Mouse (Mus musculus) limb, embryonic 14.5 days (tissue): ENCODE results near the gene Zfp697. TPM values are rescaled to one million over a fixed set of nuclear protein-coding genes. Genes with fewer than 3 reads are reported as not detected.
"Not testable (repeated sequence)": the region's sequence is repeated elsewhere in the genome, so short reads cannot be mapped to it uniquely, and the experiment has no call there.

ENCODE experiments used
- ATAC-seq: fragments of 200-750 bp; cut with Nextera tagmentation; 2 replicates; pipeline ENCODE4 v1.8.0; 2017; ENCODE audit warnings: low read depth, moderate number of reproducible peaks, moderate TSS enrichment; ENCODE audit not compliant: low FRiP score
- DNase-seq: peaks from one replicate; pipeline ENCODE4 v3.0.0-alpha.2; 2015; ENCODE audit warnings: low spot score
- H3K27ac ChIP-seq: fragments of 300-500 bp; sonication (generic); replicated peaks from 2 replicates; pipeline ENCODE4 v1.5.1; 2014; ENCODE audit warnings: low read depth, mild to moderate bottlenecking, low read length, moderate library complexity, mixed read lengths
- H3K27me3 ChIP-seq: fragments of 300-500 bp; sonication (generic); 2 replicates; pipeline ENCODE4 v1.6.1; 2014; ENCODE audit warnings: low read length, mixed read lengths; ENCODE audit not compliant: control insufficient read depth, insufficient read depth
- H3K36me3 ChIP-seq: fragments of 300-500 bp; sonication (generic); 2 replicates; pipeline ENCODE4 v1.6.1; 2014; ENCODE audit warnings: mild to moderate bottlenecking, low read length, moderate library complexity, mixed read lengths; ENCODE audit not compliant: control insufficient read depth, insufficient read depth
- H3K4me1 ChIP-seq: fragments of 300-500 bp; sonication (generic); 2 replicates; pipeline ENCODE4 v1.6.1; 2014; ENCODE audit warnings: antibody characterized with exemption, low read length, mixed read lengths; ENCODE audit not compliant: control insufficient read depth, insufficient read depth
- H3K4me2 ChIP-seq: fragments of 300-500 bp; sonication (generic); replicated peaks from 2 replicates; pipeline ENCODE4 v1.6.1; 2014; ENCODE audit warnings: low read depth, mild to moderate bottlenecking, low read length, moderate library complexity; ENCODE audit not compliant: severe bottlenecking
- H3K4me3 ChIP-seq: fragments of 300-500 bp; sonication (generic); replicated peaks from 2 replicates; pipeline ENCODE4 v1.5.1; 2014; ENCODE audit warnings: low read length
- H3K9ac ChIP-seq: fragments of 300-500 bp; sonication (generic); 2 replicates; pipeline ENCODE4 v1.6.1; 2014; ENCODE audit warnings: mild to moderate bottlenecking, low read depth, low read length, moderate library complexity; ENCODE audit not compliant: severe bottlenecking
- H3K9me3 ChIP-seq: fragments of 300-500 bp; sonication (generic); 2 replicates; pipeline ENCODE4 v1.6.1; 2016; ENCODE audit warnings: low read length; ENCODE audit not compliant: control insufficient read depth
- POLR2A ChIP-seq: fragments of 200-500 bp; IDR thresholded peaks from 2 replicates; pipeline ENCODE4 v1.8.0; 2012; ENCODE audit warnings: inconsistent platforms, mild to moderate bottlenecking, moderate library complexity, borderline replicate concordance; ENCODE audit not compliant: insufficient read depth, insufficient read length; ENCODE audit errors: extremely low read depth
- whole genome bisulfite sequencing: fragments of 180-500 bp; shearing (Covaris S2); extraction: QIAGEN DNeasy Blood & Tissue Kit; methylation state at CpG from one replicate; pipeline ENCODE4 v1.1.7; 2014; 5-methylcytosine and 5-hydroxymethylcytosine counted together
- polyA plus RNA-seq, 2 experiments: library from polyadenylated mRNA; depleted of rRNA in 1 of 2; stranded (reverse) in 1 of 2; unstranded in 1 of 2; fragments of >200 nt; fragmentation: Nextera tagmentation in 1 of 2; extraction: Ambion mirVana in 1 of 2; gene quantifications; 2 replicates each; pipeline versions ENCODE4 v1.2.1 to v1.2.3; 2012 to 2014

The Zfp697 gene
- polyA plus RNA-seq, 2 experiments, result 6.4 to 8.6 TPM

GRCm38 (mm10) chr3:98613963-98614362 lies 231.7 kb downstream of the Zfp697 start:
- Histone ChIP-seq H3K9ac (no peak overlapping the region), H3K9me3 (no peaks in the 10 kb centered on the region), H3K27me3 (no peaks in the 10 kb centered on the region), H3K36me3 (no peaks in the 10 kb centered on the region), H3K4me2 (no peak overlapping the region), H3K4me1 (no peaks in the 10 kb centered on the region), H3K27ac (no peak overlapping the region), H3K4me3 (no peak overlapping the region)
- DNase-seq, result no peak
- no peak for ATAC-seq
- no peak for TF ChIP-seq POLR2A

GRCm38 (mm10) chr3:98614406-98614927 lies 232.2 kb downstream of the Zfp697 start:
- H3K9ac ChIP-seq, H3K27ac ChIP-seq, H3K27me3 ChIP-seq, ATAC-seq, H3K4me2 ChIP-seq, H3K36me3 ChIP-seq, H3K4me3 ChIP-seq, H3K4me1 ChIP-seq, DNase-seq, H3K9me3 ChIP-seq: not testable (repeated sequence)
- 64% methylated on average over 2 of the region's 2 CpGs for WGBS

GRCm38 (mm10) chr3:98616244-98616643 lies 234.0 kb downstream of the Zfp697 start:
- not testable (repeated sequence) for H3K27me3 ChIP-seq, H3K27ac ChIP-seq, DNase-seq, H3K4me3 ChIP-seq, H3K4me2 ChIP-seq, ATAC-seq, H3K9me3 ChIP-seq, H3K9ac ChIP-seq, H3K36me3 ChIP-seq, H3K4me1 ChIP-seq
- 27% methylated on average over 2 of the region's 2 CpGs for whole genome bisulfite sequencing

GRCm38 (mm10) chr3:98616786-98617185 lies 234.5 kb downstream of the Zfp697 start:
- not testable (repeated sequence) for H3K4me3 ChIP-seq, H3K4me1 ChIP-seq, H3K9me3 ChIP-seq, H3K4me2 ChIP-seq, ATAC-seq, DNase-seq, H3K27ac ChIP-seq, H3K9ac ChIP-seq, H3K36me3 ChIP-seq, H3K27me3 ChIP-seq
- 64% methylated on average over 1 of the region's 1 CpGs for WGBS

GRCm38 (mm10) chr3:98629633-98630032 lies 247.4 kb downstream of the Zfp697 start:
- no peak for TF ChIP-seq POLR2A
- WGBS, result 83% methylated on average over 3 of the region's 3 CpGs

GRCm38 (mm10) chr3:98630152-98630551 lies 247.9 kb downstream of the Zfp697 start, which contains the start of gene Hsd3b5:
Hsd3b5 (minus strand) TSS chr3:98630252.
- no peak within 1 kb of the TSS for H3K9ac ChIP-seq
- H3K9me3 ChIP-seq, result no peaks in the 10 kb centered on the region
- no peak for TF ChIP-seq POLR2A
- no peak within 1 kb of the TSS for H3K4me2 ChIP-seq
- ATAC-seq (no peak), DNase-seq (no peak)
- H3K4me1 ChIP-seq, result no peaks in the 10 kb centered on the region
- H3K27me3 ChIP-seq, result no peaks in the 10 kb centered on the region
- H3K4me3 ChIP-seq, result no peak within 1 kb of the TSS
- H3K27ac ChIP-seq, result no peak within 1 kb of the TSS
- no peaks in the 10 kb centered on the region for H3K36me3 ChIP-seq

More at GRCm38 (mm10) chr3:98629633-98630032, 247.4 kb downstream of the Zfp697 start:
- Histone ChIP-seq H3K9me3 (no peaks in the 10 kb centered on the region), H3K27ac (no peak overlapping the region), H3K4me1 (no peaks in the 10 kb centered on the region), H3K27me3 (no peaks in the 10 kb centered on the region), H3K36me3 (no peaks in the 10 kb centered on the region), H3K9ac (no peak overlapping the region), H3K4me3 (no peak overlapping the region), H3K4me2 (no peak overlapping the region)
- no peak for DNase-seq
- no peak for ATAC-seq
